ENCODE assay signal across 8 mouse cellular contexts in genomic region chr19:8757471-8757998, GRCm38 (mm10). TPM values are rescaled to one million over a fixed set of nuclear protein-coding genes. Genes with fewer than 3 reads are reported as not detected.
DNase-seq lines count a peak whose midpoint lies in the region; ATAC-seq lines count a peak whose summit lies in the region.

No protein-coding gene starts in this region.

- H3K27ac ChIP-seq in heart, embryonic 13.5 days (replicated peaks) = peak overlapping the region; percentile 89
- H3K27ac ChIP-seq in forebrain, embryonic 10.5 days = peak overlapping the region; percentile 95
- peak overlapping the region; percentile 93 for H3K27ac ChIP-seq in liver, embryonic 13.5 days

- peaks cover 35% of the 10 kb centered on the region for H3K4me1 ChIP-seq in heart, embryonic 13.5 days
- H3K4me1 ChIP-seq in forebrain, embryonic 10.5 days = peaks cover 31% of the 10 kb centered on the region
- H3K4me1 ChIP-seq in liver, embryonic 13.5 days (replicated peaks) = peaks cover 40% of the 10 kb centered on the region

- no peaks in the 10 kb centered on the region for H3K9me3 ChIP-seq in heart, embryonic 13.5 days
- no peaks in the 10 kb centered on the region for H3K9me3 ChIP-seq in forebrain, embryonic 10.5 days
- H3K9me3 ChIP-seq in liver, embryonic 13.5 days (replicated peaks) = no peaks in the 10 kb centered on the region

- WGBS in heart, embryonic 13.5 days = 3% methylated on average over 14 of the region's 14 CpGs
- WGBS in forebrain, embryonic 10.5 days = 10% methylated on average over 14 of the region's 14 CpGs
- WGBS in liver, embryonic 13.5 days (ENCODE audit: insufficient replicate concordance) = 4% methylated on average over 14 of the region's 14 CpGs

- peak overlapping the region; percentile 87 for H3K4me2 ChIP-seq in heart, embryonic 13.5 days
- H3K4me2 ChIP-seq in liver, embryonic 13.5 days = peak overlapping the region; percentile 76

- peak overlapping the region; percentile 73 for H3K4me3 ChIP-seq in heart, embryonic 13.5 days
- H3K4me3 ChIP-seq in forebrain, embryonic 10.5 days = peak overlapping the region; percentile 99
- H3K4me3 ChIP-seq in liver, embryonic 13.5 days (replicated peaks) = peak overlapping the region; percentile 96

- peaks cover 39% of the 10 kb centered on the region for H3K36me3 ChIP-seq in heart, embryonic 13.5 days
- peaks cover 62% of the 10 kb centered on the region for H3K36me3 ChIP-seq in forebrain, embryonic 10.5 days (replicated peaks)
- peaks cover 54% of the 10 kb centered on the region for H3K36me3 ChIP-seq in liver, embryonic 13.5 days

- H3K27me3 ChIP-seq in heart, embryonic 13.5 days (replicated peaks) = no peaks in the 10 kb centered on the region
- no peaks in the 10 kb centered on the region for H3K27me3 ChIP-seq in forebrain, embryonic 10.5 days (ENCODE audit: poor library complexity, severe bottlenecking)
- H3K27me3 ChIP-seq in liver, embryonic 13.5 days = no peaks in the 10 kb centered on the region

- H3K9ac ChIP-seq in heart, embryonic 13.5 days = peak overlapping the region; percentile 89
- H3K9ac ChIP-seq in liver, embryonic 13.5 days = peak overlapping the region; percentile 98

- ATAC-seq in heart, embryonic 13.5 days (ENCODE audit: extremely low read depth, insufficient number of reproducible peaks, low FRiP score, low TSS enrichment) = no peak
- ATAC-seq in liver, embryonic 13.5 days (ENCODE audit: low read depth) = no peak

- intact Hi-C loops in heart, postnatal 10 days (cut with DNase I) = loop anchor here (5.0 kb wide), 1 partner anchor 45 kb away; the partner anchor contains the start of gene Zbtb3

- no peak for DNase-seq in heart, postnatal 10 days
- DNase-seq in CD4-positive, CD25-positive, alpha-beta regulatory T cell, adult 2 months (ENCODE audit: low read depth, low spot score) = peak; percentile 54
- no peak for DNase-seq in forebrain, embryonic 10.5 days (ENCODE audit: extremely low spot score, low spot score)
- DNase-seq in liver, embryonic 13.5 days = no peak
- DNase-seq in adrenal gland, postnatal 25 days = no peak
- DNase-seq in testis, postnatal 10 days (ENCODE audit: low spot score) = no peak
- DNase-seq in adipocyte (ENCODE audit: low spot score) = no peak

RNA-seq across cellular contexts. Expression of gene Nxf1, which starts 0.7 kb away (rescaled TPM):
- 123 and 124 TPM in 2 replicates for polyA plus RNA-seq in heart, embryonic 13.5 days (2015; fragmentation: Nextera tagmentation; extraction: Ambion mirVana)
- total RNA-seq in heart, postnatal 10 days (2021) = 10 to 100 TPM; 61.7 to 67.6 TPM
- 254 and 275 TPM in 2 replicates for polyA plus RNA-seq in forebrain, embryonic 10.5 days (2016; fragmentation: Nextera tagmentation; extraction: Ambion mirVana)
- polyA plus RNA-seq in liver, embryonic 13.5 days (2015; fragmentation: Nextera tagmentation; extraction: Ambion mirVana) = 93.3 and 104 TPM in 2 replicates
- total RNA-seq in adrenal gland, postnatal 25 days (2021) = 128 and 179 TPM in 2 replicates

RNA-seq across cellular contexts. Expression of gene Tmem223, which starts 13.3 kb away (rescaled TPM):
- 154 and 167 TPM in 2 replicates for polyA plus RNA-seq in heart, embryonic 13.5 days (2015; fragmentation: Nextera tagmentation; extraction: Ambion mirVana)
- total RNA-seq in heart, postnatal 10 days (2021) = 100 to 1,000 TPM; 115 to 133 TPM
- 170 TPM in 2 replicates for polyA plus RNA-seq in forebrain, embryonic 10.5 days (2016; fragmentation: Nextera tagmentation; extraction: Ambion mirVana)
- polyA plus RNA-seq in liver, embryonic 13.5 days (2015; fragmentation: Nextera tagmentation; extraction: Ambion mirVana) = 66.1 and 74.2 TPM in 2 replicates
- total RNA-seq in adrenal gland, postnatal 25 days (2021) = 122 and 123 TPM in 2 replicates

RNA-seq across cellular contexts. Expression of gene Stx5a, which starts 16.3 kb away (rescaled TPM):
- polyA plus RNA-seq in heart, embryonic 13.5 days (2015; fragmentation: Nextera tagmentation; extraction: Ambion mirVana) = 81.1 and 87.5 TPM in 2 replicates
- total RNA-seq in heart, postnatal 10 days (2021) = 10 to 100 TPM; 43.6 to 44.4 TPM
- 86.8 and 87.8 TPM in 2 replicates for polyA plus RNA-seq in forebrain, embryonic 10.5 days (2016; fragmentation: Nextera tagmentation; extraction: Ambion mirVana)
- polyA plus RNA-seq in liver, embryonic 13.5 days (2015; fragmentation: Nextera tagmentation; extraction: Ambion mirVana) = 48.2 and 51.9 TPM in 2 replicates
- total RNA-seq in adrenal gland, postnatal 25 days (2021) = 92.3 and 106 TPM in 2 replicates

RNA-seq across cellular contexts. Expression of gene Tmem179b, which starts 16.7 kb away (rescaled TPM):
- 54.5 and 60.7 TPM in 2 replicates for polyA plus RNA-seq in heart, embryonic 13.5 days (2015; fragmentation: Nextera tagmentation; extraction: Ambion mirVana)
- total RNA-seq in heart, postnatal 10 days (2021) = 10 to 100 TPM; 13.9 to 22.5 TPM
- 47.4 and 49.5 TPM in 2 replicates for polyA plus RNA-seq in forebrain, embryonic 10.5 days (2016; fragmentation: Nextera tagmentation; extraction: Ambion mirVana)
- polyA plus RNA-seq in liver, embryonic 13.5 days (2015; fragmentation: Nextera tagmentation; extraction: Ambion mirVana) = 93.6 and 97.1 TPM in 2 replicates
- total RNA-seq in adrenal gland, postnatal 25 days (2021) = 56.4 and 75.9 TPM in 2 replicates

RNA-seq across cellular contexts. Expression of gene 1700092M07Rik, which starts 17.0 kb away (rescaled TPM):
- polyA plus RNA-seq in heart, embryonic 13.5 days (2015; fragmentation: Nextera tagmentation; extraction: Ambion mirVana) = 1.3 and 1.4 TPM in 2 replicates
- not detected for total RNA-seq in heart, postnatal 10 days (2021)
- polyA plus RNA-seq in forebrain, embryonic 10.5 days (2016; fragmentation: Nextera tagmentation; extraction: Ambion mirVana) = 3.4 and 3.7 TPM in 2 replicates
- polyA plus RNA-seq in liver, embryonic 13.5 days (2015; fragmentation: Nextera tagmentation; extraction: Ambion mirVana) = 0.81 and 1.3 TPM in 2 replicates
- 2.6 and 2.8 TPM in 2 replicates for total RNA-seq in adrenal gland, postnatal 25 days (2021)
